Mouse (Mus musculus): ENCODE results near the gene Zfand3. TPM values are rescaled to one million over a fixed set of nuclear protein-coding genes. Genes with fewer than 3 reads are reported as not detected.

Gene Zfand3
- polyA plus RNA-seq, 1 experiment from 2014 or later, result 49.1 TPM

DNA sequence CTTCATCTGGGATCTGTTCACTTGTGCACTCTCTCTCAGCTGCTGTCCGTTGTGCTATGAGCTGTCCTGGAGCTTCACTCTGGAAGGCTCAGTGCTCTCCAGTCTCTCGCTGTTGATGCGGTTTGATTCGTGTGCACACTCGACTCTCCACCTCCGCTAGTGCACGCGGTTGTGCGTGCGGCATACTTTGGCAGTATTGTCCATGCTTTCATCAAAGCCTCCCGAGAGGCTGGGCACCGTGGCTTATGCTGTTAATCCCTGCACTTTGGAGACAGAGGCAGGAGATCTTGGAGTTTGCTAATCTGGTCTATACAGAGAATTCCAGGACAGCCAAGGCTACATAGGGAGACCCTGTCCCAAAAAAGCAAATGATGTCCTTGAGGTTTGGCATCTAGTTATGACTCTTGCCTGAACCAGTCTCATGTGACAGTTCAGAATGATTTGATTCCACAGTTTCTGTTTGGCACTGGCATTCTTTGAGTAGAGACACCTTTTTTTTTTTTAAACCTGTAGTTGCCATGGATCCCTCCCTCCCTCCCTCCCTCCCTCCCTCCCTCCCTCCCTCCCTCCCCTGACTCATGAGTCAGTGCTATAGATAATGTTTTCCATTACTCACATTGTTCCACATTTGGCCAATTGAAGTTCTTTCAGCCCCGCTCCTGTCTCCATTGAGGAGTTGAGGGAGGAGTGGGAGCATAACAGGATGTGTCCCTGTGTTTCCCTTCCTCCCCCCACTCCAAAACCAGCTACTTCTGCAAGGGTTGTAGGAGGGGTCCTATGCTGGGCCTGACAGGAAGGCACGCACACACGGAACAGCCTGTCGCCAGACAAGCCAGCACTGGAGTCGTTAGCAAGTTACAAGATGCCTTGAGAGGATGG, 192.1 kb downstream of the Zfand3 start:
- H3K27ac ChIP-seq (ENCODE audit: low read depth, low read length), result peak overlapping the region; percentile 55; the same call in 1 of the 2 replicates
- no peak overlapping the region for H3K9ac ChIP-seq (ENCODE audit: low read depth, low read length)
- peak; percentile 30; the same call in 1 of the 2 replicates for ATAC-seq (ENCODE audit: low FRiP score, low TSS enrichment)
- H3K4me2 ChIP-seq (replicated peaks; ENCODE audit: low read depth, low read length), result no peak overlapping the region
- 72% methylated on average over 17 of the region's 17 CpGs for WGBS
- H3K36me3 ChIP-seq (ENCODE audit: control insufficient read depth, insufficient read depth, low read length), result peaks cover 13% of the 10 kb centered on the region; the same call in 1 of the 2 replicates
- no peak overlapping the region for H3K4me3 ChIP-seq (ENCODE audit: low read length)
- H3K9me3 ChIP-seq (ENCODE audit: control insufficient read depth, low read length), result no peaks in the 10 kb centered on the region
- H3K4me1 ChIP-seq (ENCODE audit: control insufficient read depth, insufficient read depth, low read length), result peaks cover 45% of the 10 kb centered on the region
- H3K27me3 ChIP-seq (ENCODE audit: control insufficient read depth, insufficient read depth, low read length), result no peaks in the 10 kb centered on the region

DNA sequence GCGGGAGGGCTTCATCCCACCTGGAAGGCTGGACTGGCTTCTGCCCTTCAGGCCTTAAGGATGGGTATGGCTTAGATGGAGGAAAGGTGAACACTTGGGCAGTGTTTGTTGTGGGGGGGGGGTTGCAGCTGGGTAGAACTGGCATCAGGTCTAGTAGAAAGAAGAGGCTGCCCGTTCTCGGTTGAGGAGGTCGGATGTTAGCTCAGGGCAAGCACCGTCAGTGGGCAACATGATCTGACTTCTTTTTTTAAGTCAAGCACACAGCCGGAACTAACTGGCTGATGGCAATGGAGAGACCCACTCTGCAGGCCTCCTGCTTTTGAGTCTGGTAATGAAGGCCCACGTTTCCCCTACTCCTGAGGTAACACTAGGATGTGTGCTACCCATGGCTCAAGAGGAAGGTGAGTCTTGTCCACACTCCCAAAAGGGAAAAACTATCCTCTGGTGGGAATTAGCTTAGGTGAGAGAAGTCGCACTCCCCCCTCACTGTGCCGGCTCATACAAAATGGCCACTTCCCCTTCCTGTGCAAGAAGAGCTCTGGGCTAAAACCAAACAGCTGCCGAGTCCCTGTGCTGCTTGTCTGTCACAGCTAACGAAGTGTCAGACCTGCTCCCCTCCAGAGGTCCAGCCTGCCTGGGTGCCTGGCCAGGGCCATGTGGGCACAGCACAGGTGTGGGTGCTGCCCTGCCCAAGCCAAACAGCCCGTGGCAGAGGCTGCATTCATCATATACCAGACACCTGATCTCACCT, 192.9 kb downstream of the Zfand3 start:
- Histone ChIP-seq H3K4me1 (ENCODE audit: control insufficient read depth, insufficient read depth, low read length) (peaks cover 42% of the 10 kb centered on the region), H3K9ac (ENCODE audit: low read depth, low read length) (no peak overlapping the region), H3K27ac (ENCODE audit: low read depth, low read length) (peak overlapping the region; percentile 55; the same call in 1 of the 2 replicates), H3K27me3 (ENCODE audit: control insufficient read depth, insufficient read depth, low read length) (no peaks in the 10 kb centered on the region), H3K4me2 (replicated peaks; ENCODE audit: low read depth, low read length) (no peak overlapping the region), H3K9me3 (ENCODE audit: control insufficient read depth, low read length) (no peaks in the 10 kb centered on the region), H3K4me3 (ENCODE audit: low read length) (no peak overlapping the region), H3K36me3 (ENCODE audit: control insufficient read depth, insufficient read depth, low read length) (peaks cover 13% of the 10 kb centered on the region; the same call in 1 of the 2 replicates)
- 29% methylated on average over 12 of the region's 12 CpGs for WGBS
- 0 out of 2 replicates have a peak, but pooled peaks have one; percentile 11 for ATAC-seq (ENCODE audit: low FRiP score, low TSS enrichment)

DNA sequence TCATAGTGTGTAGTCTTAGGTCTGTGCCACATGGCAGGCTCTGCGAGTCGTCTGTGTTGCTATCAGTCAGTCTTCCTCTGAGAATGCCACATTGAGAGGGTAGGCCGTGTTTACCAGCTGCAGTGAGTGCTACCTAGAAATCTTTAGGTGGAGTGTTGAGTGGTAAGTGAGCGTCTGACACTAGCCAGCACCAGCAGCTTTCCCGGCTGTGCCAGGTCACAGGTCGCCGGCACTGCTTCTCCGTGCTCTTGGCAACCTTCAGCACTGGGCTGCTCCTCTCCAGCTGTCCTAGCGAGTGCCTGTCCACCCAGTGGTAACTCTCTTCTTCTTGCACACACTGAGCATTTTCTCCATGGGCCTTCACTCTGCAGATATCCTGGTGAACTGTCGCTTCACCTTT, 193.9 kb downstream of the Zfand3 start:
- Histone ChIP-seq H3K36me3 (ENCODE audit: control insufficient read depth, insufficient read depth, low read length) (peaks cover 8% of the 10 kb centered on the region; the same call in 1 of the 2 replicates), H3K4me1 (ENCODE audit: control insufficient read depth, insufficient read depth, low read length) (peaks cover 51% of the 10 kb centered on the region), H3K27ac (ENCODE audit: low read depth, low read length) (no peak overlapping the region), H3K27me3 (ENCODE audit: control insufficient read depth, insufficient read depth, low read length) (no peaks in the 10 kb centered on the region), H3K9ac (ENCODE audit: low read depth, low read length) (no peak overlapping the region), H3K9me3 (ENCODE audit: control insufficient read depth, low read length) (no peaks in the 10 kb centered on the region), H3K4me3 (ENCODE audit: low read length) (no peak overlapping the region), H3K4me2 (replicated peaks; ENCODE audit: low read depth, low read length) (no peak overlapping the region)
- WGBS, result 52% methylated on average over 10 of the region's 10 CpGs
- ATAC-seq (ENCODE audit: low FRiP score, low TSS enrichment), result no peak

DNA sequence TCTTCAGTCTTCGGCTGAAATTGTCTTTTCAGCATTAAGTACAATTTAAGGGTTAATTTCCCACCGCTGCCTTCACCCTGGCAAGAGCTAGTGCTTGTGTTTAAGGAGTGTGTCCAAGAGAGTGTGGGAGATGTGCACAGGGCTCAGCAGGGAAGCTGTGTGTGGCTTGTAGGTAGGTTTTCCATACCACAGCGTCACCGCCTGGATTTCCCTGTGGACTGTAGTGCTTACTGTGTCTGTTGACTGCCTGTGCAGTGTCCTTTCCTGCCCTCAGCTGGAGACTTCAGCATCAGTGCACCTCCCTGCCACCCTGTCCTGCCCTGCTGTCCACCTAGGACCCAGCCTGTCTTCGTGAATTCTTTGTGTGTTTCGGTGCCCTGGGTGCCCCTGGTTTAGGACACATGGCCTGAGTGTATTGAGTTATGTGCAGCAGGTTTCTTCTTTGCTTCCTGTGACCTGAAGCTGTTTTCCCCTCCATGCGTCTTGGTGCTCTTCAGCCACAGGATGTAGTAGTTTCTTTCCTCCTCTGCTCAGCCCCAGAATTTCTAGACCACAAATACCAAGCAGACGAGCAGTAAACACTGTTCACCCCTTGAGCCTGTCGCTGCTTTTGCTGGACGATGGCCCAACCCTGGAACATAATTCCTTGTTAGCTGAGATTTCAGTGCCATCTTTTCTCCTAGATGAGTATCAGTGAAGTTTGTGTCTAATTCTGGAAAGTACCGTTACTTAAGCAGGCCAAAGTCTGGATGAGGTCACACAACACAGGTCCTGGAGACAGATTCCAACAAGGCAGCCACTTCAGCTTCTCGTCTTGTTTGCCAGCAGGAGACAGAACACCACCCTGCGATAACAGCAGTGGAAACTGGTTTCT, 195.1 kb downstream of the Zfand3 start:
- H3K4me3 ChIP-seq (ENCODE audit: low read length), result no peak overlapping the region
- H3K4me1 ChIP-seq (ENCODE audit: control insufficient read depth, insufficient read depth, low read length), result peaks cover 61% of the 10 kb centered on the region
- H3K36me3 ChIP-seq (ENCODE audit: control insufficient read depth, insufficient read depth, low read length), result no peaks in the 10 kb centered on the region; the same call in 1 of the 2 replicates
- H3K27ac ChIP-seq (ENCODE audit: low read depth, low read length), result peak overlapping the region; percentile 24; the same call in 1 of the 2 replicates
- 0 out of 2 replicates have a peak, but pooled peaks have one; percentile 5 for ATAC-seq (ENCODE audit: low FRiP score, low TSS enrichment)
- H3K4me2 ChIP-seq (replicated peaks; ENCODE audit: low read depth, low read length), result no peak overlapping the region
- H3K27me3 ChIP-seq (ENCODE audit: control insufficient read depth, insufficient read depth, low read length), result no peaks in the 10 kb centered on the region
- H3K9me3 ChIP-seq (ENCODE audit: control insufficient read depth, low read length), result no peaks in the 10 kb centered on the region
- WGBS, result 63% methylated on average over 13 of the region's 13 CpGs
- H3K9ac ChIP-seq (ENCODE audit: low read depth, low read length), result no peak overlapping the region

DNA sequence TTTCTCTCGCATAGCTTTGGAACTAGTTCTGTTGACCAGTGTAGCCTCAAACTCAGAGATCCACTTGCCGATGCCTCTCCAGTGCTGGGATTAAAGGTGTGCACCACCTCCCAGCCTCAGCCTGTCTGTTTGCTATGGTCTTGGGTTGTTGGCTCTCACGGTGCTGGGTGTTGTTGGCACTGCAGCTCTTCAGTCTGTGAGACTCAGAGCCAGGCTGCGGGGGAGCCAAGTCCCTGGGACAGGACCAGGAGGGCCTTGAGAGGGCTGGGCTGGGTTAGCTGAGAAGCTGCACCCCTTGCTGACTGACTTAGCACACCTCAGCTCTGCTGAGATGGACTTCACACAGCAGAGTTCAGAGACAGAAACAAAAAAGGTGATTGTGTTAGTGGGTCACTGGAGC, 195.8 kb downstream of the Zfand3 start:
- Histone ChIP-seq H3K27me3 (ENCODE audit: control insufficient read depth, insufficient read depth, low read length) (no peaks in the 10 kb centered on the region), H3K4me1 (ENCODE audit: control insufficient read depth, insufficient read depth, low read length) (peaks cover 64% of the 10 kb centered on the region), H3K4me3 (ENCODE audit: low read length) (no peak overlapping the region), H3K9ac (ENCODE audit: low read depth, low read length) (no peak overlapping the region), H3K9me3 (ENCODE audit: control insufficient read depth, low read length) (no peaks in the 10 kb centered on the region), H3K4me2 (replicated peaks; ENCODE audit: low read depth, low read length) (no peak overlapping the region), H3K36me3 (ENCODE audit: control insufficient read depth, insufficient read depth, low read length) (no peaks in the 10 kb centered on the region), H3K27ac (ENCODE audit: low read depth, low read length) (no peak overlapping the region)
- ATAC-seq (ENCODE audit: low FRiP score, low TSS enrichment), result no peak
- WGBS, result 79% methylated on average over 4 of the region's 4 CpGs

DNA sequence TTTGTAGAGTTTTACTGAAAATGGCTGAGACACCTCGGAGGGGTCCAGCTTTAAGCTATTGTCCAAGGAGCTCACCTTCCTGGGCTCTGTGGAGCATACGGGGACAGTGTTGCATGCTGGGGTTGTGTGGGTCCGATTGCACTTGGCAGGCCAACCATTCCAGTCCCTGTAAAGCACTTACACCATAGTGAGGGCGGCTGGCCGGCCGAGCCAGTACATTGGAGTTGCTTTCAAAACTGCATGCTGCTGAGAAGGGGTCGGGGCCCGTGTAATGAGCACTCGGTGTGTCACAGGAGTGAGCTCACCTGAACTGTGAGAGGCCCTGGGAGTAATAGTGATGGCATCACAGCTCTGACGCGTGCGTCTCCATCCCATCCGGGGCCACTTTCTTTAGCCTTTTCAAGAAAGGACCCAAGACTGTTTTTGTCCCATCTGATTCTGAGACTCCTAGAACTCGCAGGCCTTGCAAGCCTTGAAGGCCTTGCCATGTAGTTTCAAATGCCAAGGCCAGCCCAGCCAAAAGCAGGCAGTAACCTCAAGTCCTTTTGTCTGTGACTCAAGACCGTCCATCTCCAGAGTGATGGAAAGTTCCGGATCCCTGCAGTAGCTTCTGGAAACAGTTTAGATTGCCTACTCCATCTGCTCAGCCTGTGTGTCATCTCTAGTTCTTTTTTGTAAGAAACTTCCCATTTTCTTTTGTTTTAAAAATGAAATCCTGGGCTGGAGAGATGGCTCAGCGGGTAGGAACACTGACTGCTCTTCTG, 200.7 kb downstream of the Zfand3 start:
- Histone ChIP-seq H3K27ac (ENCODE audit: low read depth, low read length) (no peak overlapping the region), H3K9me3 (ENCODE audit: control insufficient read depth, low read length) (no peaks in the 10 kb centered on the region), H3K27me3 (ENCODE audit: control insufficient read depth, insufficient read depth, low read length) (no peaks in the 10 kb centered on the region), H3K4me3 (ENCODE audit: low read length) (no peak overlapping the region), H3K9ac (ENCODE audit: low read depth, low read length) (no peak overlapping the region), H3K4me2 (replicated peaks; ENCODE audit: low read depth, low read length) (no peak overlapping the region), H3K36me3 (ENCODE audit: control insufficient read depth, insufficient read depth, low read length) (peaks cover 21% of the 10 kb centered on the region; the same call in 1 of the 2 replicates), H3K4me1 (ENCODE audit: control insufficient read depth, insufficient read depth, low read length) (peaks cover 35% of the 10 kb centered on the region; the same call in 1 of the 2 replicates)
- no peak for ATAC-seq (ENCODE audit: low FRiP score, low TSS enrichment)
- 93% methylated on average over 17 of the region's 17 CpGs for WGBS

DNA sequence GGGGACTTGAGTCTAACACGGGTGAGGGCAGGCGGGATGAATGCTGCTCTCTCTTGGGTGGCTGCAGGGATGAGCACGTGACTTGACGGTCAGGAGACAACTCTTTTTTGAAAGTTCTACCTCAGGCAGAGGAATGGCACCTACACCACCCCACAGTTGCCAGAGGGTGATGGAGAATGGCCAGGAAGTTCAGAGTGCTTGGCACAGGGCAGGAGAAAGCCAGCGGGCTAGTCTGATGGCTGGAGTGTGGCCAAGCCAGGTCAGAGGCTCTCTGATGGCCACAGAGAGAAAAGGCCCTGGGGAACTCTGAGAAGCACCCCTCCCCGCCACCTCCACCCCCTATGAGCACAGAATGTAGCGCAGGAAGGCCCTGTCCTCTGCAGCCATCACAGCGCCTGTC, 205.7 kb downstream of the Zfand3 start:
- peaks cover 12% of the 10 kb centered on the region; the same call in 1 of the 2 replicates for H3K4me1 ChIP-seq (ENCODE audit: control insufficient read depth, insufficient read depth, low read length)
- H3K4me2 ChIP-seq (replicated peaks; ENCODE audit: low read depth, low read length), result no peak overlapping the region
- no peak overlapping the region for H3K4me3 ChIP-seq (ENCODE audit: low read length)
- H3K27me3 ChIP-seq (ENCODE audit: control insufficient read depth, insufficient read depth, low read length), result no peaks in the 10 kb centered on the region
- H3K9ac ChIP-seq (ENCODE audit: low read depth, low read length), result no peak overlapping the region
- H3K9me3 ChIP-seq (ENCODE audit: control insufficient read depth, low read length), result no peaks in the 10 kb centered on the region
- no peak for ATAC-seq (ENCODE audit: low FRiP score, low TSS enrichment)
- 95% methylated on average over 8 of the region's 8 CpGs for WGBS
- H3K36me3 ChIP-seq (ENCODE audit: control insufficient read depth, insufficient read depth, low read length), result peaks cover 30% of the 10 kb centered on the region; the same call in 1 of the 2 replicates
- H3K27ac ChIP-seq (ENCODE audit: low read depth, low read length), result no peak overlapping the region

DNA sequence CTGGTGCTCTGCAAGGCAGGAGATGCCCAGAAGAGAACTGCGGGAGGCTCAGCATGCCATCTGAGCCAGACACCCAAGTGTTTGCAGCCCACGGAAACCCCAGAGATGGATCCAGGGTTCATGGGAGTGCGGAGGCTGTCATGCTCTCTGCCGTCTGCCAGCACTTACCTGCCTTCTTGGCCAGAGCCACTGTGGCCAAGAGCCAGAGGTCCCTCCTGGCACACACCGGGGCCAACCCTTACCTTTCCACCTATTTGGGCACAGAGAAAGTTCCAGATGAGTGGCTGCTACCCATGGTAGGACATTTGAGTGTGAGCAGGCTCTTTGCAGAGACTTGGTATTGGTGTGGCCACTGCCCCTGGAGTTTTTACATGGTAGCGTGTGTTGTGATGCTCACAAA, 206.4 kb downstream of the Zfand3 start:
- no peak overlapping the region for H3K9ac ChIP-seq (ENCODE audit: low read depth, low read length)
- H3K9me3 ChIP-seq (ENCODE audit: control insufficient read depth, low read length), result no peaks in the 10 kb centered on the region
- H3K4me2 ChIP-seq (replicated peaks; ENCODE audit: low read depth, low read length), result no peak overlapping the region
- no peak for ATAC-seq (ENCODE audit: low FRiP score, low TSS enrichment)
- no peak overlapping the region for H3K27ac ChIP-seq (ENCODE audit: low read depth, low read length)
- H3K27me3 ChIP-seq (ENCODE audit: control insufficient read depth, insufficient read depth, low read length), result no peaks in the 10 kb centered on the region
- 93% methylated on average over 6 of the region's 6 CpGs for WGBS
- peaks cover 12% of the 10 kb centered on the region; the same call in 1 of the 2 replicates for H3K4me1 ChIP-seq (ENCODE audit: control insufficient read depth, insufficient read depth, low read length)
- H3K4me3 ChIP-seq (ENCODE audit: low read length), result no peak overlapping the region
- peaks cover 30% of the 10 kb centered on the region; the same call in 1 of the 2 replicates for H3K36me3 ChIP-seq (ENCODE audit: control insufficient read depth, insufficient read depth, low read length)
